Mouse (Mus musculus) Patski (cell line): ENCODE measurements at regions not wholly inside any gene's neighbourhood (a gene's known extent, or its start where the extent isn't known, plus 50 kb on each side); places are given as distances from the start of the nearest gene placed in this dataset.
"Not testable (repeated sequence)": the region's sequence is repeated elsewhere in the genome, so short reads cannot be mapped to it uniquely, and the experiment has no call there.

ENCODE experiments used
- ATAC-seq: fragments of 100-300 bp; one replicate; pipeline ENCODE4 v1.8.0; 2021
- CTCF ChIA-PET: fragments of 350-600 bp; sonication (Branson Sonifier 250); formaldehyde crosslinking; loops from one replicate; lab custom pipeline; 2022; ENCODE audit warnings: inconsistent platforms; lab: Charles Lee
- POLR2A ChIA-PET: fragments of 350-600 bp; sonication (Branson Sonifier 250); formaldehyde crosslinking; loops from one replicate; lab custom pipeline; 2022; ENCODE audit warnings: antibody characterized with exemption, inconsistent platforms; lab: Charles Lee
- DNase-seq: peaks from one replicate; pipeline ENCODE4 v3.0.0-alpha.2; 2011; ENCODE audit warnings: low read depth, low spot score
- H3K27me3 ChIP-seq: fragments of 371-371 bp; one replicate; pipeline ENCODE4 v1.5.1; 2021
- CTCF ChIP-seq: fragments of 100-300 bp; IDR thresholded peaks from one replicate; pipeline ENCODE4 v1.5.1; 2021
- in situ Hi-C: fragments of 300-500 bp; cut with MboI; formaldehyde crosslinking; loops from 3 replicates; pipeline ENCODE4 v1.11.1; 2018; ENCODE audit warnings: low pct_unique_long_range_greater_than_20kb, mixed read lengths

DNA sequence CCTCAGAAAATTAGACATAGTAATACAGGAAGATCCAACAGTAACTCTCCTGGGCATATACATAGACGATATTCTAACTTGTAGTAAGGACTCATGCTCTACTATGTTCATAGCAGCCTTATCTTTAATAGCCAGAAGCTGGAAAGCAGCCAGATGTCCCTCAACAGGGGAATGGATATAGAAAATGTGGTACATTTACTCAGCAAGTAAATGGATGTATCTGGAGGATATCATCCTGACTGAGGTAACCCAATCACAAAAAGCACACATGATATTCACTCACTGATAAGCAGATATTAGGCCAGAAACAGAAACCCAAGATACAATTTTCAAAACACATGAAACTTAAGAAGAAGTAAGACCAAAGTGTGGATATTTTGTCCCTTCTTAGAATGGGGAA, 639.8 kb downstream of the Nebl start:
- POLR2A ChIA-PET, result no interaction called here
- in situ Hi-C loops, result no loop called here

DNA sequence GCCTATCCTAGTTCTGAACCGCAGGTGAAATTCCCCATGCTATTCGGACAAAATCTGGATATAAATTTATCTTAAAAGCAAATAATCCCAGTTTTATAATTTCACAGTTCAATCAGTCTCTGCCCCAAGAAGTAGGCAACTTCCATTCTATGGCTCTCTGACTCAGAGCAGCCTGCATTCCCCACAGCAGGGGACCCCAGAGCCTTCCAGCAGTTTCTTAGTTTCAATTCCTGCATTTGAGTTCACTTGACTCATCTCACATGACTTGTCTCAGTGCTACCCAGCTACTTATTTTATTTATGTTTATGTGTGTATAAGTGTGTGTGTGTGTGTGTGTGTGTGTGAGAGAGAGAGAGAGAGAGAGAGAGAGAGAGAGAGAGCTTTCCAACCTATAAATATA, 650.0 kb downstream of the Nebl start:
- ATAC-seq (no peak), DNase-seq (no peak)
- H3K27me3 ChIP-seq, result no peaks in the 10 kb centered on the region
- CTCF ChIA-PET, result no interaction called here
- in situ Hi-C loops, result no loop called here
- TF ChIP-seq CTCF, result no peak
- POLR2A ChIA-PET, result no interaction called here

More for the DNA sequence above, 639.8 kb downstream of the Nebl start:
- DNase-seq (no peak), ATAC-seq (no peak)
- no peak for TF ChIP-seq CTCF
- CTCF ChIA-PET, result no interaction called here
- H3K27me3 ChIP-seq, result no peaks in the 10 kb centered on the region

DNA sequence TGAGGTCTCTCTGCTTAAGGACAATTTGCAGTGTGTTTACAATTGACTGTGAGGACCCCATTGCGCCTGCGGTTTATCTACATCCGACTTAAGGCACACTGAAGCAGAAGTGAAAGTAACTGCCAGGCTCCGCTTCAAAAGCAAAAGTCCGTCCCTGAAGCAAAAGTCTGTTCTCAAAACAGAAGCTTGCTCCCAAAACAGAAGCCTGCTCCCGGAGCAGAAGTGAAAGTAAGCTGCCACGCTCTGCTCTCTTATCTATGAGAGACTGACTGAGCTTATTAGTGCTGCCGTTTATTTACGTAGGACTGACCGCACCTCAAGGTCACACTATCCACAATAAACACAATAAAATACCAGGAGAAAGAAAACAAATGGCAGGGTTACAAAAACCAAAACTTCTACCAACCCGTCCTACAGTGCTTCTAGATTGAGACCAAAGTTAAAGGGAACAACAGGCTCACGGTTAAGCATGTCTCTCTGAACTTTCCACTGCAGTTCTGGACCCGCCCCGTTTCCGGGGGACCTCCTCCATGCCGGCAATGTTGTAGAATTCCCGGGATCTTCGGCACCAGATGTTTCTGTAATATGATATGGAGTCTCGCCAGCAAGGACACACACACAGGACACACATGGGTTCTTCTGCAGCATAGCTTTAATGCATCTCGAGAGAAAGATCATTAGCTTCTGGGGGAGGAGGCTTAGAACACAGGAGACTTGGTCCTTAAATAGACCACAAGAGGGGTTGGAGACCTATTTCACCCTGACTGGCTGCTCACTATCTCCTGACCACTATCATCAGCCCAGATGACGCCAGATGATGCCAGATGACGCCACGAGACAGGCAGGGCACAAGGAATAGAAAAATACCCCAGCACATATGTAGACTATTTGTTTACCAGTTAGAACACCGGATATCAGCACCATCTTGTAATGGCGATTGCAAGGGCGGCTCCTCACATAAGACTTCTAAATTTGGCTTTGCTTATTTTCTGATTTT, 665.8 kb downstream of the Nebl start:
- CTCF ChIA-PET, ATAC-seq: not testable (repeated sequence)

More for the DNA sequence above, 665.8 kb downstream of the Nebl start:
- H3K27me3 ChIP-seq, DNase-seq, POLR2A ChIA-PET, in situ Hi-C loops: not testable (repeated sequence)
